Mouse (Mus musculus) spleen, postnatal 0 days (tissue): ENCODE results near the gene Gm13697. TPM values are rescaled to one million over a fixed set of nuclear protein-coding genes. Genes with fewer than 3 reads are reported as not detected.

Experiments used
- polyA plus RNA-seq: library from polyadenylated mRNA; unstranded; fragments of >200 nt; fragmentation: Nextera tagmentation; extraction: Ambion mirVana; gene quantifications from 2 replicates; pipeline ENCODE4 v1.2.1, GENCODE M21; 2015

The Gm13697 gene
- polyA plus RNA-seq = not detected in 2 replicates

DNA sequence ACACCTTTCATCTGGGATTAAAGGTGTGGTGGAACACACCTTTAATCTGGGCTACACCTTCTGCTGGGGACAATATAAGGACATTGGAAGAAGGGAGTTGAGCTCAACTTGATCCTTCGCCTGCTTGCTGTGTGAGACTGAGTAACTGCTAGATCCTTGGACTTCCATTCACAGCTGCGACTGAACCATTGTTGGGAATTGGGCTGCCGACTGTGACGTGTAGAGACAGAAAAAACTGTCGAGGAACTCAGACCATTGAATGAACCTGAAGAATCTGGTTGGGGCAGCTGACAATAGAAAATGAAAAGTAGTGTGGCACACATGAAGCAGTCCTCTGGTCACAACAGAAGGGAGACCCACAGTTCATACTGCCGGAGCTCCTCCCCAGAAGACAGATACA is at the start of gene Gm13697:
TSS of gene Gm13697 (plus strand) at position 301 of the 400 bp plus-strand sequence.

DNA sequence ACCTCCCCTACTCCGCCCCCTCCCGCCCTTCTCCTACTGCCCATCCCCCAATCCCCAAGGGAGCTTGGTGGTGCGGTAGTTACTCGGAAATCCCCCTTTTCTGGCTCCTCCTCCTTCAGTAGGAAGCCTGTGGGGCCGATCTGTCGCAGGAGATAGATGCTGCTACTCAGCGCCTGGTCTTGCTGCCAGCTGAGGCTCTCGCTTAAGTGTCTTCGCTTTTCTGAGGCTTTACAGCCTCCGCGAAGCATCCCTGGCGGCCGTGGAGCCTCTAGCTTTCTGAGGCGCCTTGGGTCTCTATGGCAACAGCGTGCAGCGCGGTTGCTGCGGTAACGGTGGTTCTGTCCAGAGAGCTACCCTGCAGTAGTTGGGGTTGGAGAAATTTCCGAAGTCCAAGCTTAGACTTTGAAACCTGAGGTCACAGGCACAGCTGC is 43.6 kb upstream of the Gm13697 start, which contains the start of gene Zswim2:
TSS of gene Zswim2 (minus strand) at position 298 of the 431 bp plus-strand sequence.

DNA sequence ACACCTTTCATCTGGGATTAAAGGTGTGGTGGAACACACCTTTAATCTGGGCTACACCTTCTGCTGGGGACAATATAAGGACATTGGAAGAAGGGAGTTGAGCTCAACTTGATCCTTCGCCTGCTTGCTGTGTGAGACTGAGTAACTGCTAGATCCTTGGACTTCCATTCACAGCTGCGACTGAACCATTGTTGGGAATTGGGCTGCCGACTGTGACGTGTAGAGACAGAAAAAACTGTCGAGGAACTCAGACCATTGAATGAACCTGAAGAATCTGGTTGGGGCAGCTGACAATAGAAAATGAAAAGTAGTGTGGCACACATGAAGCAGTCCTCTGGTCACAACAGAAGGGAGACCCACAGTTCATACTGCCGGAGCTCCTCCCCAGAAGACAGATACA is 29.1 kb upstream of the Gm13697 start, which contains the start of gene Gm13698:
TSS of gene Gm13698 (plus strand) at position 301 of the 400 bp plus-strand sequence.

DNA sequence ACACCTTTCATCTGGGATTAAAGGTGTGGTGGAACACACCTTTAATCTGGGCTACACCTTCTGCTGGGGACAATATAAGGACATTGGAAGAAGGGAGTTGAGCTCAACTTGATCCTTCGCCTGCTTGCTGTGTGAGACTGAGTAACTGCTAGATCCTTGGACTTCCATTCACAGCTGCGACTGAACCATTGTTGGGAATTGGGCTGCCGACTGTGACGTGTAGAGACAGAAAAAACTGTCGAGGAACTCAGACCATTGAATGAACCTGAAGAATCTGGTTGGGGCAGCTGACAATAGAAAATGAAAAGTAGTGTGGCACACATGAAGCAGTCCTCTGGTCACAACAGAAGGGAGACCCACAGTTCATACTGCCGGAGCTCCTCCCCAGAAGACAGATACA is 23.3 kb upstream of the Gm13697 start, which contains the start of gene Gm13693:
TSS of gene Gm13693 (plus strand) at position 301 of the 400 bp plus-strand sequence.

DNA sequence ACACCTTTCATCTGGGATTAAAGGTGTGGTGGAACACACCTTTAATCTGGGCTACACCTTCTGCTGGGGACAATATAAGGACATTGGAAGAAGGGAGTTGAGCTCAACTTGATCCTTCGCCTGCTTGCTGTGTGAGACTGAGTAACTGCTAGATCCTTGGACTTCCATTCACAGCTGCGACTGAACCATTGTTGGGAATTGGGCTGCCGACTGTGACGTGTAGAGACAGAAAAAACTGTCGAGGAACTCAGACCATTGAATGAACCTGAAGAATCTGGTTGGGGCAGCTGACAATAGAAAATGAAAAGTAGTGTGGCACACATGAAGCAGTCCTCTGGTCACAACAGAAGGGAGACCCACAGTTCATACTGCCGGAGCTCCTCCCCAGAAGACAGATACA is 17.5 kb upstream of the Gm13697 start, which contains the start of gene Gm13695:
TSS of gene Gm13695 (plus strand) at position 301 of the 400 bp plus-strand sequence.

DNA sequence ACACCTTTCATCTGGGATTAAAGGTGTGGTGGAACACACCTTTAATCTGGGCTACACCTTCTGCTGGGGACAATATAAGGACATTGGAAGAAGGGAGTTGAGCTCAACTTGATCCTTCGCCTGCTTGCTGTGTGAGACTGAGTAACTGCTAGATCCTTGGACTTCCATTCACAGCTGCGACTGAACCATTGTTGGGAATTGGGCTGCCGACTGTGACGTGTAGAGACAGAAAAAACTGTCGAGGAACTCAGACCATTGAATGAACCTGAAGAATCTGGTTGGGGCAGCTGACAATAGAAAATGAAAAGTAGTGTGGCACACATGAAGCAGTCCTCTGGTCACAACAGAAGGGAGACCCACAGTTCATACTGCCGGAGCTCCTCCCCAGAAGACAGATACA is 11.7 kb upstream of the Gm13697 start, which contains the start of gene Gm13696:
TSS of gene Gm13696 (plus strand) at position 301 of the 400 bp plus-strand sequence.

DNA sequence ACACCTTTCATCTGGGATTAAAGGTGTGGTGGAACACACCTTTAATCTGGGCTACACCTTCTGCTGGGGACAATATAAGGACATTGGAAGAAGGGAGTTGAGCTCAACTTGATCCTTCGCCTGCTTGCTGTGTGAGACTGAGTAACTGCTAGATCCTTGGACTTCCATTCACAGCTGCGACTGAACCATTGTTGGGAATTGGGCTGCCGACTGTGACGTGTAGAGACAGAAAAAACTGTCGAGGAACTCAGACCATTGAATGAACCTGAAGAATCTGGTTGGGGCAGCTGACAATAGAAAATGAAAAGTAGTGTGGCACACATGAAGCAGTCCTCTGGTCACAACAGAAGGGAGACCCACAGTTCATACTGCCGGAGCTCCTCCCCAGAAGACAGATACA is 5.9 kb upstream of the Gm13697 start, which contains the start of gene Gm13694:
TSS of gene Gm13694 (plus strand) at position 301 of the 400 bp plus-strand sequence.

DNA sequence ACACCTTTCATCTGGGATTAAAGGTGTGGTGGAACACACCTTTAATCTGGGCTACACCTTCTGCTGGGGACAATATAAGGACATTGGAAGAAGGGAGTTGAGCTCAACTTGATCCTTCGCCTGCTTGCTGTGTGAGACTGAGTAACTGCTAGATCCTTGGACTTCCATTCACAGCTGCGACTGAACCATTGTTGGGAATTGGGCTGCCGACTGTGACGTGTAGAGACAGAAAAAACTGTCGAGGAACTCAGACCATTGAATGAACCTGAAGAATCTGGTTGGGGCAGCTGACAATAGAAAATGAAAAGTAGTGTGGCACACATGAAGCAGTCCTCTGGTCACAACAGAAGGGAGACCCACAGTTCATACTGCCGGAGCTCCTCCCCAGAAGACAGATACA is 5.7 kb downstream of the Gm13697 start, which contains the start of gene Gm13691:
TSS of gene Gm13691 (plus strand) at position 301 of the 400 bp plus-strand sequence.

Other genes with a start within 250 kb of the Gm13697 start
- gene Fam171b, start 172.1 kb upstream of the Gm13697 start, polyA plus RNA-seq = 0.24 and 0.26 TPM in 2 replicates
- not detected in 2 replicates for gene Zswim2, start 43.5 kb upstream of the Gm13697 start, polyA plus RNA-seq
- not detected in 2 replicates for gene Gm13698, start 29.1 kb upstream of the Gm13697 start, polyA plus RNA-seq
- not detected in 2 replicates for gene Gm13693, start 23.2 kb upstream of the Gm13697 start, polyA plus RNA-seq
- not detected in 2 replicates for gene Gm13695, start 17.4 kb upstream of the Gm13697 start, polyA plus RNA-seq
- gene Gm13696, start 11.6 kb upstream of the Gm13697 start, polyA plus RNA-seq = not detected in 2 replicates
- gene Gm13694, start 5.8 kb upstream of the Gm13697 start, polyA plus RNA-seq = not detected in 2 replicates
- not detected in 2 replicates for gene Gm13691, start 5.8 kb downstream of the Gm13697 start, polyA plus RNA-seq